Mouse (Mus musculus) G1E (cell line): ENCODE data around the gene Tas1r2. TPM values are rescaled to one million over a fixed set of nuclear protein-coding genes. Genes with fewer than 3 reads are reported as not detected.

Source experiments
- ATAC-seq: 2 replicates; pipeline ENCODE4 v1.8.0; 2016; ENCODE audit warnings: mild to moderate bottlenecking; ENCODE audit not compliant: insufficient number of reproducible peaks, poor library complexity, low FRiP score, severe bottlenecking; ENCODE audit errors: extremely low read depth
- DNase-seq: peaks from one replicate; pipeline ENCODE4 v3.0.0; 2012; ENCODE audit warnings: low spot score
- H3K27me3 ChIP-seq: 2 replicates; pipeline ENCODE4 v1.6.1; 2012; ENCODE audit warnings: mild to moderate bottlenecking, low read length, inconsistent platforms; ENCODE audit not compliant: insufficient read depth
- H3K36me3 ChIP-seq: replicated peaks from 2 replicates; pipeline ENCODE3; 2012; ENCODE audit warnings: mild to moderate bottlenecking, inconsistent platforms
- H3K4me1 ChIP-seq: 2 replicates; pipeline ENCODE4 v1.6.1; 2012; ENCODE audit warnings: low read depth, low read length, inconsistent platforms, mixed read lengths; ENCODE audit not compliant: insufficient read depth
- H3K4me3 ChIP-seq: 2 replicates; pipeline ENCODE4 v1.5.1; 2012; ENCODE audit warnings: low read depth, mild to moderate bottlenecking, inconsistent platforms, low read length, moderate library complexity, mixed read lengths
- H3K9me3 ChIP-seq: replicated peaks from 2 replicates; pipeline ENCODE4 v1.6.1; 2012; ENCODE audit warnings: inconsistent platforms
- CTCF ChIP-seq: IDR thresholded peaks from 2 replicates; pipeline ENCODE4 v1.5.1; 2012; ENCODE audit warnings: low read depth, low read length, inconsistent platforms, mixed read lengths
- GATA1 ChIP-seq: IDR thresholded peaks from 2 replicates; pipeline ENCODE4 v1.6.1; 2012; ENCODE audit warnings: borderline replicate concordance, low read length, inconsistent platforms, mixed read lengths
- GATA2 ChIP-seq: IDR thresholded peaks from 2 replicates; pipeline ENCODE4 v1.6.1; 2012; ENCODE audit warnings: low read depth, low read length, inconsistent platforms, borderline replicate concordance
- POLR2AphosphoS5 ChIP-seq: IDR thresholded peaks from 2 replicates; pipeline ENCODE4 v1.6.1; 2012; ENCODE audit warnings: low read depth, low read length, inconsistent platforms; ENCODE audit not compliant: insufficient replicate concordance
- TAL1 ChIP-seq: conservative IDR thresholded peaks from 2 replicates; pipeline ENCODE4 v1.6.1; 2012; ENCODE audit warnings: low read depth, low read length, inconsistent platforms, mixed read lengths
- polyA plus RNA-seq: library from polyadenylated mRNA; stranded (reverse); fragments of >175 nt; gene quantifications from 2 replicates; pipeline ENCODE4 v1.2.3, GENCODE M21; 2012
- total RNA-seq, 2 experiments: library from RNA; stranded (forward) in 1 of 2; stranded (reverse) in 1 of 2; fragments of 200-1000 nt in 1 of 2; fragments of >200 nt in 1 of 2; fragmentation: Nextera tagmentation in 1 of 2; gene quantifications; 2 replicates each; pipeline ENCODE4 v1.2.3; 2014 to 2017

The Tas1r2 gene
- total and polyA plus RNA-seq, 3 experiments = not detected

GRCm38 (mm10) chr4:139710467-139711334 is 57.4 kb downstream of the Tas1r2 start:
- Histone ChIP-seq H3K4me3 (no peak overlapping the region), H3K27me3 (no peaks in the 10 kb centered on the region), H3K36me3 (no peaks in the 10 kb centered on the region), H3K9me3 (peaks cover 73% of the 10 kb centered on the region), H3K4me1 (no peaks in the 10 kb centered on the region)
- TF ChIP-seq TAL1 = no peak
- no peak for TF ChIP-seq GATA2
- TF ChIP-seq GATA1 = no peak
- TF ChIP-seq CTCF = no peak
- TF ChIP-seq POLR2AphosphoS5 = no peak
- no peak for ATAC-seq
- no peak for DNase-seq

DNA sequence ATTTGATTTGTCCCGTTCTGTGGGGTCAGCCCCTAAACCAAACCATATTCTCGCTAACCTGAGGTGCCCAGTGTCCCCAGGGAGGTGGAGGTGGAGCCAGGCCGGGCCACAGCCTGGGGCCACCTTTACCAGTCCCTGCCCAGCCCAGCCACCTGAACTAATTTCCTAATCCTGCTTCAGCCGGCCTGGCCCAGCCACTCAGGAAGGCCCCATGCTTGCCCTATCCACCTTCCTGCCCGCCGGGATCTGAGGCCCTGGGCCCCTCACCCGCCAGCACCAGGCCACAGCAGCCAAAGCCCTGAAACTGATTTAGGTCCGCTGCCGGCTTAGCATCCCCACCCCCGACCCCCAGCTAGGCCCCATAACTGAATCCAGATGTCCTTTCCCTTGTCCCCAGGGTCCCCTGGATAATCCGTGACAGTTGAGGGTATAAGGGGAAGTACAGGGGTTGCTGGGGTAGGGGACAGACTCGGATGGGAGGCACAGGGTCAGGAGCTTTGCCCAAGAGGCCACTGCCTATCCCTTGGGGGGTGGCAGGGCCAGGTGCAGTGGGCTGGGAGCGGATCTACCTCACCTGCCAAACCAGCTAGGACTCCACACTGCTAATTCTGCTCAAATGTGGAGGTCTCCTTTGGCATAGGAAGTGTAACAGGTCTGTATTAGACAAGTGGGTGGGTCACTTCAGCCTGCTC is 62.0 kb downstream of the Tas1r2 start:
- H3K4me1 ChIP-seq = no peaks in the 10 kb centered on the region
- ATAC-seq = no peak
- DNase-seq = no peak
- no peaks in the 10 kb centered on the region for H3K36me3 ChIP-seq
- H3K27me3 ChIP-seq = no peaks in the 10 kb centered on the region
- H3K4me3 ChIP-seq = no peak overlapping the region; the same call in 1 of the 2 replicates
- H3K9me3 ChIP-seq = peaks cover 73% of the 10 kb centered on the region
- TF ChIP-seq POLR2AphosphoS5 (no peak), TAL1 (no peak), CTCF (no peak), GATA1 (no peak), GATA2 (no peak)

DNA sequence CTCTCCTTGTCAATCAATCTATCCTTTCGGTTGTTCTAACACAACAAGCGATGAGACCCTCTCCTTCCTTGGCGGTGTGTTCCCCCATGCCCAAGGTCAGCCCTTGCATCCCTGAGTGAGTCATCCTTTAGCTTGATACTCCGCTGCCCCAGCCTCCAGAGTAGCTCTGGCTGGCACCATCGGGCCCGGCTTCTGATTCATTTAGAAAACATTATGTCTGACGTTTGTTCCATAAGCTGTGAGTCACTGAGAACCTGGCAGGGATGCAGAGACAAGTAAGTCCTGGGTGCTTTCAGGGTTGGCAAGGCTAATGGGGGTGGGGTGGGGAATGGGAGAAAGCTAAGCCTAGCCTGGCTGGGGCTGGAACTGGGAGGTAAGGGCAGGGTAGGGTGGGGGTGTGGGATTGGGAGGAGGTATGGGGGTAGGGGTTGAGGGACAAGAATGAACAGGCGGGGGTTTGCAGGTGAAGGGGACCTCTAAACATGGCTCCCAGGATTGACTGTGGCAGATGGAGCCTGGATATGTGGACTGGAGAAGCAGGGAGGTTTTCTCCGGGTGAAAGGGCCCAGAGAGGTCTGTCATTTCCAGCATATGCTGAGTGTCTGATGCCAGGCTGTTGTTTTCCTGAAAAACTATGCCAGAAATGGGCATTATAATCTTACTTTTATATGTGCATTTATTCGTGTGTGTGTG is 63.3 kb downstream of the Tas1r2 start:
- ATAC-seq (no peak), DNase-seq (no peak)
- Histone ChIP-seq H3K4me1 (no peaks in the 10 kb centered on the region), H3K36me3 (no peaks in the 10 kb centered on the region), H3K4me3 (no peak overlapping the region), H3K9me3 (peaks cover 73% of the 10 kb centered on the region), H3K27me3 (no peaks in the 10 kb centered on the region)
- TF ChIP-seq GATA2 (no peak), POLR2AphosphoS5 (no peak), GATA1 (no peak), TAL1 (no peak), CTCF (no peak)

GRCm38 (mm10) chr4:139718978-139719377 is 65.6 kb downstream of the Tas1r2 start:
- ATAC-seq (no peak), DNase-seq (no peak)
- Histone ChIP-seq H3K4me3 (no peak overlapping the region), H3K9me3 (peaks cover 81% of the 10 kb centered on the region), H3K36me3 (no peaks in the 10 kb centered on the region), H3K4me1 (no peaks in the 10 kb centered on the region), H3K27me3 (no peaks in the 10 kb centered on the region)
- no peak for TF ChIP-seq POLR2AphosphoS5
- TF ChIP-seq TAL1 = no peak
- no peak for TF ChIP-seq GATA1
- TF ChIP-seq GATA2 = no peak
- no peak for TF ChIP-seq CTCF

Other genes with a start within 250 kb of the Tas1r2 start
- gene Iffo2, start 123.0 kb upstream of the Tas1r2 start, total RNA-seq (2014; fragmentation: Nextera tagmentation) = not detected in 2 replicates
- gene Iffo2, start 123.0 kb upstream of the Tas1r2 start, total RNA-seq (2017) = 0.35 and 0.38 TPM in 2 replicates
- 0.09 and 0.20 TPM in 2 replicates for gene Iffo2, start 123.0 kb upstream of the Tas1r2 start, polyA plus RNA-seq
- gene Gm21969, start 50.4 kb upstream of the Tas1r2 start, total RNA-seq (2014; fragmentation: Nextera tagmentation) = not detected in 2 replicates
- not detected in 2 replicates for gene Gm21969, start 50.4 kb upstream of the Tas1r2 start, total RNA-seq (2017)
- gene Gm21969, start 50.4 kb upstream of the Tas1r2 start, polyA plus RNA-seq = 0.02 and 0.04 TPM in 2 replicates
- gene Aldh4a1, start 30.7 kb upstream of the Tas1r2 start, total RNA-seq (2014; fragmentation: Nextera tagmentation) = 17.7 and 22.3 TPM in 2 replicates
- 13.3 and 16.0 TPM in 2 replicates for gene Aldh4a1, start 30.7 kb upstream of the Tas1r2 start, total RNA-seq (2017)
- gene Aldh4a1, start 30.7 kb upstream of the Tas1r2 start, polyA plus RNA-seq = 44.1 and 54.5 TPM in 2 replicates
- gene Pax7, start 180.0 kb downstream of the Tas1r2 start, total RNA-seq (2014; fragmentation: Nextera tagmentation) = not detected in 2 replicates
- 0.06 and 0.11 TPM in 2 replicates for gene Pax7, start 180.0 kb downstream of the Tas1r2 start, total RNA-seq (2017)
- not detected in 2 replicates for gene Pax7, start 180.0 kb downstream of the Tas1r2 start, polyA plus RNA-seq